Mouse (Mus musculus): ENCODE results near the gene Vmn1r48. TPM values are rescaled to one million over a fixed set of nuclear protein-coding genes. Genes with fewer than 3 reads are reported as not detected.
"Not testable (repeated sequence)": the region's sequence is repeated elsewhere in the genome, so short reads cannot be mapped to it uniquely, and the experiment has no call there.

Vmn1r48 gene
- not detected for total RNA-seq (2021)
- long read RNA-seq, result 0 reads

GRCm38 (mm10) chr6:90036741-90037140, at the start of gene Vmn1r48:
TSS of gene Vmn1r48 (minus strand) at chr6:90036841.
- not testable (repeated sequence) for DNase-seq (ENCODE audit: low spot score in 2 of 2)

GRCm38 (mm10) chr6:90078406-90078805, 41.8 kb upstream of the Vmn1r48 start, which contains the start of gene Vmn1r49:
TSS of gene Vmn1r49 (minus strand) at chr6:90078506.
- no peak for DNase-seq (ENCODE audit: low spot score in 2 of 2)

- not testable (repeated sequence) for DNase-seq (ENCODE audit: low spot score in 2 of 2)
Observed at GRCm38 (mm10) chr6:90015847-90016246, 20.8 kb downstream of the Vmn1r48 start, which contains the start of gene Vmn1r47. TSS of gene Vmn1r47 (plus strand) at chr6:90016147.

GRCm38 (mm10) chr6:89985989-89986388, 50.7 kb downstream of the Vmn1r48 start:
- no peak for DNase-seq (ENCODE audit: low spot score in 2 of 2)

Other genes starting within 250 kb of the Vmn1r48 start
- not detected for gene Vmn1r42, start 160.4 kb downstream of the Vmn1r48 start, total RNA-seq (2021)
- not detected for gene Vmn1r43, start 160.4 kb downstream of the Vmn1r48 start, total RNA-seq (2021)
- gene Vmn1r44, start 153.2 kb downstream of the Vmn1r48 start, total RNA-seq (2021), result not detected
- gene Vmn1r45, start 96.2 kb downstream of the Vmn1r48 start, total RNA-seq (2021), result not detected
- gene Vmn1r46, start 67.5 kb downstream of the Vmn1r48 start, total RNA-seq (2021), result not detected
- gene Vmn1r47, start 20.7 kb downstream of the Vmn1r48 start, total RNA-seq (2021), result not detected
- not detected for gene Vmn1r49, start 41.7 kb upstream of the Vmn1r48 start, total RNA-seq (2021)
- gene Vmn1r50, start 64.6 kb upstream of the Vmn1r48 start, total RNA-seq (2021), result not detected
- not detected for gene Vmn1r51, start 85.8 kb upstream of the Vmn1r48 start, total RNA-seq (2021)
- gene Vmn1r52, start 138.0 kb upstream of the Vmn1r48 start, total RNA-seq (2021), result not detected
- gene V1ra8, start 166.0 kb upstream of the Vmn1r48 start, total RNA-seq (2021), result not detected
- not detected for gene Vmn1r53, start 187.6 kb upstream of the Vmn1r48 start, total RNA-seq (2021)
- gene Vmn1r54, start 209.5 kb upstream of the Vmn1r48 start, total RNA-seq (2021), result not detected